Mouse (Mus musculus) embryonic stem cell, embryonic (primary cell): ENCODE data around the gene Srek1ip1.

Experiments
- CTCF ChIA-PET, 4 experiments: fragments of 300-600 bp in 2 of 4; fragments of 350-600 bp in 2 of 4; sonication (Branson Sonifier 250); formaldehyde crosslinking; loops; one replicate each; lab custom pipeline; 2022; ENCODE audit warnings: inconsistent platforms in 2 of 4; lab: Charles Lee
- POLR2A ChIA-PET, 4 experiments: fragments of 300-600 bp in 2 of 4; fragments of 350-600 bp in 2 of 4; sonication (Branson Sonifier 250); formaldehyde crosslinking; loops; one replicate each; lab custom pipeline; 2022; ENCODE audit warnings: antibody characterized with exemption in 4 of 4, inconsistent platforms in 1 of 4; lab: Charles Lee

The Srek1ip1 gene

GRCm38 (mm10) chr13:104822411-104822838, 30.1 kb downstream of the Srek1ip1 start:
- POLR2A ChIA-PET: no interaction called here
- CTCF ChIA-PET: no interaction called here

DNA sequence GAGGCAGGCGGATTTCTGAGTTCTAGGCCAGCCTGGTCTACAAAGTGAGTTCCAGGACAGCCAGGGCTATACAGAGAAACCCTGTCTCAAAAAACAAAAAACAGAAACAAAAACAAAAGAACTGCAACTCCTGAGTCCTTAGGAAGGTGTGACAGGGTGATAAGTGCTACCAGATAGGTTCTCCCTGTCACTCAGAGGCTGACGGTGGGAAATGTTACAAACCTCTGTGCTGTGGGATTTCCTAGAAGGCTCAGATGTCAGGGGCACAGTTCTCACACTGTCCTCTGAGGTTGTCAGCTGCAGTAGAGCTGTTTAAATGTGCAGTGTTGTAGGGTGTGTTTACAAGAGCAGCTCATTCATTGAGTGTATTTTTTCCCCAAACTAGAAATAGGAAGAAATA, 33.2 kb downstream of the Srek1ip1 start:
- ChIA-PET CTCF (no interaction called here), POLR2A (interaction anchor here in 2 of 4 experiments (0.5 to 1.1 kb wide), 2 partner anchors 9 to 39 kb away, joined by 4 to 5 read pairs; partner anchors contain the start of gene Cwc27 (in 1 of the 2))

GRCm38 (mm10) chr13:104832811-104833210, 40.5 kb downstream of the Srek1ip1 start:
- ChIA-PET POLR2A (interaction anchor here in 3 of 4 experiments (0.6 to 2.0 kb wide), 3 partner anchors 10 to 1809 kb away, joined by 3 to 6 read pairs (median 3); no protein-coding TSS in a partner anchor), CTCF (no interaction called here)

DNA sequence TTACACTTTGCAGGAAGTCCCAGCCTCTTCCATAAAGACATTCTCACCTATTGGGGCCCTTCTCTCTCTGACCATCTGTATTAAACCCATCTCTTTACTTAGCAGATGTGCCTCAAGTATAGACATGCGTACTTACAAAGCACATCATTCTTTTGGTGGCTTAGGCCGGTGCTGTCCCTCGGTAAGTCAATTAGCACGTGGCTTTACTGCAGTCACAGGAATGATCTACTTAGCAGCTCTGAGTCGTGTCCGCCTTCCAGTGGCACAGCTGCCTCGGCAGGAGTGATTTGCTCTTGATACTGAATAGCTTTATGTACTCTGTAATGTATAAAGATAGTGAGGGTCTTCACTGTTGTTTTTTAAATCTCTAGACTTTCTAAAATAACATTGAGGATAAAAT, 45.3 kb downstream of the Srek1ip1 start:
- ChIA-PET POLR2A (no interaction called here), CTCF (no interaction called here)

- ChIA-PET POLR2A (interaction anchor here in 3 of 4 experiments (0.6 to 1.3 kb wide), 4 partner anchors 9 to 635 kb away, joined by 3 to 5 read pairs (median 4); partner anchors contain the start of gene Cwc27 (in 1 of the 3)), CTCF (no interaction called here)
Observed at GRCm38 (mm10) chr13:104841937-104842336, 49.7 kb downstream of the Srek1ip1 start.

DNA sequence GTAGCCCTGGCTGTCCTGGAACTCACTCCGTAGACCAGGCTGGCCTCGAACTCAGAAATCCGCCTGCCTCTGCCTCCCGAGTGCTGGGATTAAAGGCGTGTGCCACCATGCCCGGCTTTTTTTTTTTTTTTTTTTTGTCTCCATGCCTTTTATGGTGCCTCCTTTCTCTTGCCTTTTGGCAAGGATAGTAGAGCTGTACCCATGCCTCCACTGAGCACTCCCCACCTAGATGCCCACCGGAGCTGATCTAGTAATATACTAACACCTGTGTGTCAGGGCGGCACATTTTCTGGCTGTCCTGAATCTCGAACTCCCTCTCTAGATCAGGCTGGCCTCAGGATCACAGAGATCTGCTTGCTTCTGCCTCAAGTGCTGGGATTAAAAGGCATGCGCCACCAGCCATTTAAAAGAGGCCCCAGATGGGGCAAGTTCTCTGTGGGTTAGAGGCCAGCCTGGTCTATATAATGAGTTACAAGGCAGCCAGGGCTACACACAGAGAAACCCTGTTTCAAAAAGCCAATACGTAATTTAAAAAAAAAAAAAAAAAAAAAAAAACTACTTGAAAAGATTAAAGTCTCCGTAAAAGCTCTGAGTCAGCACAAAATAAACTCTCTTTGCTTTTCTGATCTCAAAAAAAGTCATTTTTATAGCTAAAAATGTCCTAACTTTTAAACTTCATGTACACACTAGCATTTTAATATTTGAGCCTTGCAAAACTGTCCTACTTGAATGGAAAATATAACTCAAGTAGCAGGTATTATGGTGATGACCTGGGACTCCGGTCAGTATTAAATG, 51.2 kb downstream of the Srek1ip1 start:
- ChIA-PET CTCF (interaction anchor here in 1 of 4 experiments (0.6 kb wide), 1 partner anchor 856 kb away, joined by 5 read pairs; no protein-coding TSS in a partner anchor), POLR2A (interaction anchor here in 2 of 4 experiments (0.7 to 1.3 kb wide), 5 partner anchors 10 to 406 kb away, joined by 3 to 5 read pairs (median 4); no protein-coding TSS in a partner anchor)

GRCm38 (mm10) chr13:104853645-104854044, 61.4 kb downstream of the Srek1ip1 start:
- CTCF ChIA-PET: no interaction called here
- POLR2A ChIA-PET: interaction anchor here in 1 of 4 experiments (0.6 kb wide), 1 partner anchor 10 kb away, joined by 4 read pairs; no protein-coding TSS in a partner anchor

- ChIA-PET POLR2A (interaction anchor here in 3 of 4 experiments (0.5 to 1.9 kb wide), 6 partner anchors 9 to 654 kb away, joined by 3 to 9 read pairs (median 4); partner anchors contain the start of gene Cwc27 (in 1 of the 3)), CTCF (interaction anchor here in 2 of 4 experiments (0.6 to 0.9 kb wide), 2 partner anchors 78 to 406 kb away, joined by 3 read pairs; no protein-coding TSS in a partner anchor)
Observed at GRCm38 (mm10) chr13:104863127-104863979, 71.1 kb downstream of the Srek1ip1 start, which contains the start of gene Shisal2b. Gene Shisal2b, minus strand, starts transcription at chr13:104863893.

DNA sequence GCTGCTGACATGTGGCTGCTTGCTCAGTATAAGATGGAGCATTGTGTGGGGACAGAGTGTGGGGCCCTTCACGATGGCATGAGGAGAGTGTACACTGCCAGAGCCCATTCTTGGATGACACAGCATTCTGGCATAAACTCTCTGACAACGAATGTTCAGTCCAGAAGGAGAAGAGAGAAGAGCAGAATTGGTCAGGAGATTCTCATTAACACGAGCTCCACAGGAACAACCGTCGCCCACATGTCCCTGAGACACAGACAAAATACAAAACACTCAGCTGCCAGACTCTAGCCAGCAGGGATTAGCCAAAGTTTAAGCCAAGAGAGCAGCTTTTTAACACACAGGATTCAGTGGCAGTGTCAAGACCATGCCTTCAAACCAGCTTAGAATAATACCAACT, 74.4 kb downstream of the Srek1ip1 start:
- ChIA-PET CTCF (no interaction called here), POLR2A (no interaction called here)

DNA sequence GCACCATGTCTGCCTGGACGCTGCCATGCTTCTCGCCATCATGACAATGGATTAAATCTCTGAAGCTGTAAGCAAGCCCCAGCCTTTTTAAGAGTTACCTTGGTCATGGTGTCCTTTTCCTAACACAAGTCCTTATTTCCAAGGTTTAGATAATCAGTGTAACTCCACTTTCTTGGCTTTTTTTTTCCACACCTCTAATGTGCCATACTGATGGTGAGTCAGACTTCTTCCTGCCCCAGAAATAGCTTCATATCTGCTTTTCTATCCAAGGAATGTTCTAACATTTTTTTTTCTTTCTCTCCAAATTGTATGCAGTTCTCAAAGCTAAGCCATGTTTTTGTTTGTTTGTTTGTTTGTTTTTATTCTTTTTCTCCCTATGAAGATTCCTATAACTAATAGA, 77.6 kb downstream of the Srek1ip1 start:
- POLR2A ChIA-PET: no interaction called here
- CTCF ChIA-PET: no interaction called here

GRCm38 (mm10) chr13:104878508-104878907, 86.2 kb downstream of the Srek1ip1 start:
- ChIA-PET CTCF (no interaction called here), POLR2A (no interaction called here)

GRCm38 (mm10) chr13:104883566-104884249, 91.4 kb downstream of the Srek1ip1 start:
- CTCF ChIA-PET: no interaction called here
- POLR2A ChIA-PET: no interaction called here

- POLR2A ChIA-PET: no interaction called here
- CTCF ChIA-PET: no interaction called here
Observed at GRCm38 (mm10) chr13:104886308-104887032, 94.2 kb downstream of the Srek1ip1 start.
